Comparison of ENCODE assay signal across 19 mouse cellular contexts in genomic region chr2:124455881-124456280, GRCm38 (mm10).
DNase-seq lines count a peak whose midpoint lies in the region; ATAC-seq and TF ChIP-seq lines count a peak whose summit lies in the region.
"Had no signal": no experiment of that assay in that cellular context is flagged by ENCODE, and none has a peak within 500 bp of the region (broad histone marks: within the 10 kb centered on the region; RNA-seq: fewer than 3 reads in every experiment).

No protein-coding gene starts in this region.

- no peak for TF ChIP-seq EP300 in heart, adult 2 months (IDR thresholded peaks at IDR 0.05; ENCODE audit: insufficient read depth, low read depth, low read length)

- H3K27me3 ChIP-seq in heart, adult 2 months (ENCODE audit: control insufficient read depth, insufficient read depth, low read length), result no peaks in the 10 kb centered on the region
- no peaks in the 10 kb centered on the region for H3K27me3 ChIP-seq in C2C12 (ENCODE audit: control insufficient read depth, insufficient read depth, insufficient read length)
- H3K27me3 ChIP-seq: CH12.LX; embryonic facial prominence, embryonic 13.5 days; forebrain, embryonic 13.5 days; hindbrain, embryonic 15.5 days; kidney, embryonic 15.5 days had no signal

- no peak for TF ChIP-seq POLR2A in heart, adult 2 months (IDR thresholded peaks at IDR 0.05; ENCODE audit: insufficient read depth, low read depth, low read length)

- H3K4me3 ChIP-seq in heart, adult 2 months, result no peak overlapping the region
- H3K4me3 ChIP-seq in C2C12 (ENCODE audit: insufficient read depth, poor library complexity, severe bottlenecking), result no peak overlapping the region
- H3K4me3 ChIP-seq: embryonic facial prominence, embryonic 13.5 days; forebrain, embryonic 13.5 days; gastrocnemius, adult 2 months; hindbrain, embryonic 15.5 days; kidney, embryonic 15.5 days had no signal

- intact Hi-C loops in heart, adult 2 months (cut with DNase I), result no loop called here
- intact Hi-C loops in heart, postnatal 36 days (cut with DNase I), result no loop called here
- intact Hi-C loops in heart, postnatal 25 days (cut with DNase I), result no loop called here

- no peaks in the 10 kb centered on the region for H3K36me3 ChIP-seq in heart, adult 2 months (ENCODE audit: control insufficient read depth, insufficient read depth, low read length)
- H3K36me3 ChIP-seq in C2C12 (ENCODE audit: control insufficient read depth, insufficient read depth), result no peaks in the 10 kb centered on the region
- H3K36me3 ChIP-seq: embryonic facial prominence, embryonic 13.5 days; hindbrain, embryonic 15.5 days; kidney, embryonic 15.5 days had no signal

- H3K79me3 ChIP-seq in C2C12 (ENCODE audit: low read depth), result no peaks in the 10 kb centered on the region

- no peak for TF ChIP-seq CTCF in heart, adult 2 months (IDR thresholded peaks at IDR 0.05)
- no peak for TF ChIP-seq CTCF in C2C12 (IDR thresholded peaks at IDR 0.05; ENCODE audit: control insufficient read depth, insufficient read depth, insufficient read length)

- H3K9ac ChIP-seq in heart, adult 2 months (ENCODE audit: low read depth, low read length), result no peak overlapping the region
- H3K9ac ChIP-seq: embryonic facial prominence, embryonic 13.5 days; forebrain, embryonic 13.5 days; hindbrain, embryonic 15.5 days; kidney, embryonic 15.5 days had no signal

- 57% methylated on average over 2 of the region's 2 CpGs for WGBS in heart, adult 2 months

- no peak for ATAC-seq in erythroblast, adult 5-6 weeks (replicated peaks; ENCODE audit: low FRiP score, poor library complexity, severe bottlenecking)
- ATAC-seq: forebrain, embryonic 13.5 days; intestine, embryonic 16.5 days had no signal

- H3K79me2 ChIP-seq in heart, adult 2 months (replicated peaks; ENCODE audit: control insufficient read depth, insufficient read depth, low read length), result no peaks in the 10 kb centered on the region
- H3K79me2 ChIP-seq in C2C12 (ENCODE audit: control insufficient read depth, insufficient read depth), result no peaks in the 10 kb centered on the region

- no peak overlapping the region for H3ac ChIP-seq in C2C12 (ENCODE audit: control insufficient read depth, insufficient read length, low read depth)

- peaks cover 3% of the 10 kb centered on the region for H3K4me1 ChIP-seq in heart, adult 2 months (ENCODE audit: control insufficient read depth, insufficient read depth, low read length)
- H3K4me1 ChIP-seq: hindbrain, embryonic 15.5 days had no signal

- H3K27ac ChIP-seq in heart, adult 2 months, result peak overlapping the region; percentile 20
- H3K27ac ChIP-seq: embryonic facial prominence, embryonic 13.5 days; forebrain, embryonic 13.5 days; gastrocnemius, adult 2 months; hindbrain, embryonic 15.5 days; kidney, embryonic 15.5 days had no signal

- DNase-seq in adrenal gland, adult 2 months, result peak; percentile 25
- DNase-seq in adrenal gland, postnatal 4 days (ENCODE audit: low spot score in 2 of 2), result no peak
- peak in 1 of 2 experiments; percentile 18 for DNase-seq in heart, adult 2 months
- no peak for DNase-seq in heart, postnatal 36 days
- peak; percentile 6 for DNase-seq in heart, postnatal 25 days (ENCODE audit: low spot score)
- DNase-seq: cerebellum, adult 11 months; cerebellum, adult 8-10 months; cerebellum, postnatal 25 days; gastrocnemius, adult 2 months; gastrocnemius, postnatal 25 days; kidney, adult 2 months had no signal

TF ChIP-seq in C2C12, 6 proteins besides CTCF, POLR2A, EP300 and RAD21:
- TF ChIP-seq MYOG (IDR thresholded peaks at IDR 0.05; ENCODE audit: control insufficient read depth, extremely low read depth, insufficient read length), result no peak
- TF ChIP-seq CEBPB (IDR thresholded peaks at IDR 0.05; ENCODE audit: low read depth), result no peak
- TF ChIP-seq MAX (IDR thresholded peaks at IDR 0.05), result no peak
- TF ChIP-seq USF1 (IDR thresholded peaks at IDR 0.05; ENCODE audit: low read depth), result no peak
- TF ChIP-seq FOSL1 (IDR thresholded peaks at IDR 0.05; ENCODE audit: insufficient read depth, low read length, poor library complexity, severe bottlenecking), result no peak
- peak; percentile 31 for TF ChIP-seq MYOD1 (IDR thresholded peaks at IDR 0.05; ENCODE audit: control insufficient read depth, insufficient read length, low read depth)

Comparison
In these comparisons a context has a peak if more than half of its experiments do, and no peak if none do; other contexts are left out.
1. DNase-seq: peak in adrenal gland, adult 2 months (single experiment) and heart, postnatal 25 days (single experiment); none in adrenal gland, postnatal 4 days (0 of 2) and heart, postnatal 36 days (0 of 2).